Mouse (Mus musculus) heart, embryonic 11.5 days (tissue): ENCODE measurements at regions not wholly inside any gene's neighbourhood (a gene's known extent, or its start where the extent isn't known, plus 50 kb on each side); places are given as distances from the start of the nearest gene placed in this dataset.

Experiments used
- ATAC-seq: fragments of 200-750 bp; cut with Nextera tagmentation; replicated peaks from 2 replicates; pipeline ENCODE4 v1.8.0; 2017; ENCODE audit warnings: moderate library complexity; ENCODE audit not compliant: insufficient number of reproducible peaks, low FRiP score, low TSS enrichment
- H3K27ac ChIP-seq: fragments of 300-500 bp; sonication (generic); 2 replicates; pipeline ENCODE4 v1.5.1; 2014; ENCODE audit warnings: mild to moderate bottlenecking, low read depth, low read length
- H3K27me3 ChIP-seq: fragments of 300-500 bp; sonication (generic); 2 replicates; pipeline ENCODE4 v1.6.1; 2014; ENCODE audit warnings: mild to moderate bottlenecking, low read length, mixed read lengths; ENCODE audit not compliant: control insufficient read depth, insufficient read depth
- H3K36me3 ChIP-seq: fragments of 300-500 bp; sonication (generic); 2 replicates; pipeline ENCODE4 v1.6.1; 2014; ENCODE audit warnings: mild to moderate bottlenecking, low read length, moderate library complexity, mixed read lengths; ENCODE audit not compliant: control insufficient read depth, insufficient read depth
- H3K4me1 ChIP-seq: fragments of 300-500 bp; sonication (generic); 2 replicates; pipeline ENCODE4 v1.6.1; 2014; ENCODE audit warnings: low read length; ENCODE audit not compliant: control insufficient read depth, insufficient read depth
- H3K4me2 ChIP-seq: fragments of 300-500 bp; sonication (generic); 2 replicates; pipeline ENCODE4 v1.6.1; 2014; ENCODE audit warnings: mild to moderate bottlenecking, moderate library complexity
- H3K4me3 ChIP-seq: fragments of 300-500 bp; sonication (generic); 2 replicates; pipeline ENCODE4 v1.5.1; 2014; ENCODE audit warnings: low read depth, low read length
- H3K9ac ChIP-seq: fragments of 300-500 bp; sonication (generic); 2 replicates; pipeline ENCODE4 v1.6.1; 2014; ENCODE audit warnings: mild to moderate bottlenecking, low read depth, low read length, moderate library complexity
- H3K9me3 ChIP-seq: fragments of 300-500 bp; sonication (generic); replicated peaks from 2 replicates; pipeline ENCODE4 v1.6.1; 2016; ENCODE audit warnings: low read length; ENCODE audit not compliant: control insufficient read depth
- WGBS: fragments of 180-500 bp; shearing (Covaris S2); extraction: QIAGEN DNeasy Blood & Tissue Kit; methylation state at CpG from one replicate; pipeline ENCODE4 v1.1.7; 2014; ENCODE audit not compliant: insufficient replicate concordance; 5-methylcytosine and 5-hydroxymethylcytosine counted together

DNA sequence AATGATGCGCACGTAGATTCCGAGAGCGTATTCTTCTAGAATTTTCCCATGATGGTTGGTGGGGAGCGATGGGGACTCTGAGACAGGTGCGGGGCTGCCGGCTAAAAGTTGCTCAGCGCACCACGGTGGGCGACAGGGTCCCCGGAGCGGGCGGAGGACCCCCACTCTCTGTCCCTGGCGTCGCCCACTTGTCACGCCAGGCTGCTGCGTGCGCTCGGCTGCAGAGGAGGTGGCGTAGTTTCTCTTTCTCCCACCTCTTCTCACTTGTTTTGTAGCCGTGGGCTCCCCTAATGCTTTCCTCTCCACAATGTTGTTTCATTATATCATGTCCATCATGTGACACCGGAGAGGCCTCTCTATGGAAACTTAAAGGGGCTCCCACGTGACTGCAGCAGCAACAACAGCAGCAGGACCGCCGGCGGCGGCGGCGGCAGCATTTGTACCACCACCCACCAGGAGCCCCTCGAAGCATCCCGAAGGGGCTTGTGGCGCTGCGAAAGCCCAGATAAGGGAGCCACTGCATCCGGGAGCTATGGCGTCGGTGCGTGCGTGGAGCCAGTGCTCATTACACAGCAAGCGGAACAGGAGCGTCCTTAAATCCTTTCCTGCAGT is 180.3 kb upstream of the Mkln1 start:
- 0 out of 2 replicates have a peak overlapping the region, but pooled peaks have one; percentile 13 for H3K9ac ChIP-seq
- no peaks in the 10 kb centered on the region for H3K36me3 ChIP-seq
- no peak for ATAC-seq
- no peak overlapping the region for H3K27ac ChIP-seq
- H3K4me3 ChIP-seq: peak overlapping the region; percentile 78
- no peaks in the 10 kb centered on the region for H3K9me3 ChIP-seq
- H3K4me1 ChIP-seq: peaks cover 13% of the 10 kb centered on the region; the same call in 1 of the 2 replicates
- under 1% methylated on average over 40 of the region's 40 CpGs for WGBS
- H3K27me3 ChIP-seq: peaks cover 50% of the 10 kb centered on the region
- H3K4me2 ChIP-seq: peak overlapping the region; percentile 100

DNA sequence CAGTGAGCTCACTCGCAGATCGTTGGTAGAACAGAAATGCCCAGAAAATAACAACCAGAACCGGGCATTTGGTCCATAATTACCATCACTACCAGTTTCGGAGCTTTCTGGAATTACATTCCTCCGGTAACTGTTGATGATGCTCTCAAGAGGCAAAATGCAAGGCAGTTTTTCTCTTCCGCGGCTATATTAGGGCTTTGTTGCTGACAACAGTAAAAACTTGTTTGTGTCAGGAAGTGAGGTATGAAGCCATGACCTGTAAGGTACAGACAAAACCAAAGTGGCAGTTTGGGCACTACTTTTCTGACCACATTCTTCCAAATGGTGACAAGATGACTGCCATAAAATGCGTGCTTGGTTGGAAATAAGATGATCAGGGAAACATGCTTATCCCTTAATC is 179.7 kb upstream of the Mkln1 start:
- 42% methylated on average over 8 of the region's 8 CpGs for WGBS
- Histone ChIP-seq H3K36me3 (no peaks in the 10 kb centered on the region), H3K27me3 (peaks cover 50% of the 10 kb centered on the region), H3K4me3 (peak overlapping the region; percentile 78), H3K4me2 (peak overlapping the region; percentile 100), H3K27ac (no peak overlapping the region), H3K9ac (no peak overlapping the region), H3K9me3 (no peaks in the 10 kb centered on the region), H3K4me1 (peaks cover 13% of the 10 kb centered on the region; the same call in 1 of the 2 replicates)
- ATAC-seq: no peak

DNA sequence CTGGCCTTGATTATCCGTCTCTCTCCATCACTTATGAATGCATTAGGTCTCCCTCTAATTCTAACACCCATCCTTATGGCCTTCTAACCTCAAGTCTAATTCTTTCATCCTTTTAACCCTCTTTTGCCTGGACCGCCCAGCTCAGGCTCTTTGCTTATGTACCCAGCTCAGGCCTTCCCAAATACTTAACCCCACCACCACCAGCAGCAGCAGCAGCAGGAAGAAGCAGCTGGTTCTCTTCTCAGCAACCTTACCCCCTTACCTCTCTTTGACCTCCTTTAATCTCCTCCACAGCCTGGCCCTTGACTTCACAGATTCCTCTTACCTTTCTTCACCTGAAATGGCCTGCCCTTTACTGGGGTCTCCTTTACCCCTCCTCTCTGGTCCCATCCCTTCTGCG is 178.8 kb upstream of the Mkln1 start:
- Histone ChIP-seq H3K27ac (no peak overlapping the region), H3K4me3 (peak overlapping the region; percentile 50), H3K9ac (peak overlapping the region; percentile 61), H3K4me2 (peak overlapping the region; percentile 87), H3K9me3 (no peaks in the 10 kb centered on the region), H3K4me1 (peaks cover 13% of the 10 kb centered on the region; the same call in 1 of the 2 replicates), H3K27me3 (peaks cover 50% of the 10 kb centered on the region), H3K36me3 (no peaks in the 10 kb centered on the region)
- no peak for ATAC-seq
- WGBS: 29% methylated on average over 3 of the region's 3 CpGs

DNA sequence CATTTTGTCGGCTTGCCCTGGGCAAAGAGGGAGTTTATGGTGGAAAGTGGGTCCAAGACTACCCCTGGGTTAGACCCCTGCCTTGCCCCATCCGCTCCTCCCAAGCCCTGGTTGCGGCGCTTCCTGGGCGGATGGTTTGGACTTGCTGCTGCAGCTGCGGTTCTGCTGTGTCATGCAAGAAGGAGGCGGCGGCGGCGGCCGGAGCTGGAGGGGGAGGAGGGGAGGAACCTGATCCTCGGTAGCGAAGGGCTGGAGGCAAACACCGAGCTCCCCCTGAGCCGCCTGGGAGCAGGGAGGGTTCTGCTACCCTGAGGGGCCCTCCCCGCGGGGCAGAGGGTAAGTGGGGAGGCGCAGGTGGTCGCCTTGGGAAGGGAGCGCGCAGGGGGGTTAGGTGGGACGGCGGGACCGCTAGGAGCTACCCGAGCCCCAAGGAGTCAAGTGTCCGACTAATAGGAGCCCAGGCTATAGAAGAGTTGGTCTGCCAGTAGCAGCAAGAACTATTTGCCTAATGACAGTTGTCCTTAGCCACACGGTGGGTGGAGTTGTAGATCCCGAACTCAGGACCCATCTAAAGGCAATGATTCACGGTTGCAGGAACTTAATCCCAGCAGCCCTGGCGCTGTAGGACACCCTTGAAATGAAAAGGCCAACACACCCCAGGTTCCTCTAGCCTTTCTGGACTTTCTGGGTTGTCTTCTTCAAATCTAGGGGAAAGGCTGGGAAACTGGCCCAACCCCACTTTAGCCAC is 178.2 kb upstream of the Mkln1 start:
- Histone ChIP-seq H3K4me3 (peak overlapping the region; percentile 50), H3K9ac (peak overlapping the region; percentile 61), H3K27me3 (peaks cover 50% of the 10 kb centered on the region), H3K4me2 (peak overlapping the region; percentile 87), H3K36me3 (no peaks in the 10 kb centered on the region), H3K4me1 (peaks cover 13% of the 10 kb centered on the region; the same call in 1 of the 2 replicates), H3K27ac (no peak overlapping the region), H3K9me3 (no peaks in the 10 kb centered on the region)
- WGBS: 1% methylated on average over 30 of the region's 30 CpGs
- 0 out of 2 replicates have a peak, but pooled peaks have one; percentile 5 for ATAC-seq

DNA sequence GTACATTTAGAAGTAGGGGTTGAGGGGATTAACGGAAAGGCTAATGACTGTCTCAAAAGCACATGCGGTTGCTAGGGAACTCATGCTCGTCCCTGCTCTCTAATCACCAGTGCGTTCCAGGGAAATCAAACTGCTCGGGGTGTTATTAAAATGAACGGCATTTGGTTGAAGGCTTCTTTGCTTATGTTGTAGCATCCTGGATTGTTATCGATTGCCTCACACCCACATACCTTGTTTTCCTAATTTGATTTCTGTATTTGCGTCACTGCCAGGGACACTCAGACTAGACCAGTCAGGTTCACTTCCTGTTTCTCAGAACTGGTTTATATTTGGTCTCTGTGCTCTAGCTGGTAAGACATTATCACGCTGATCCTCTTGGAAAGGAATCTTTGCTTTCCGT is 177.0 kb upstream of the Mkln1 start:
- 37% methylated on average over 10 of the region's 10 CpGs for WGBS

DNA sequence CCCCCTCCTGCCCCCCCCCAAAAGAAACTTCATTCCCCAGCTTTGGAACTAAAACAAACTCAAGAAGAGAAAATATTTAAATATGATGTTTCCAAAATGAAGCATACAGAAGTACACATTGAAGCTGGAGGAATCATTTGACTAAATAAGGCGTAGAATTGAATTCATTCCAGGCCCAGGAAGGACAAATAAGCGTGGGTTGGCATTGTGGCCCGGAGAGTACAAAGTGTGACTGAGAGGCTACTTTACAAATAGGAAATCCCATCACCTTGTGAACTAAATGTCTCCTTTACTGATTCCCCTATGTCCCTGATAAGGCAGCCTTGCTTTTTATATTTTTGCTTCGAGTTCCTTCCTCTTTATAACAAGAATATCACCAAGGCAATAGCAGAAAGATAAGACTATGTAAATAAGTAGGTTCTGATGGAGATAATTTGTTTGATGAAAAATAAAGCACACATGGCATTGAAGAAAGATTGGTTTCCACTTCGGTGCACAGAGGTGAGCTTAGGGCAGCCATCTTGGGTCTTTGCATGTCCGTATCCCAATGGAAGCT is 176.4 kb upstream of the Mkln1 start:
- no peak for ATAC-seq
- no peak overlapping the region for H3K9ac ChIP-seq
- H3K4me2 ChIP-seq: no peak overlapping the region
- no peak overlapping the region for H3K27ac ChIP-seq
- H3K9me3 ChIP-seq: no peaks in the 10 kb centered on the region
- H3K4me3 ChIP-seq: no peak overlapping the region
- peaks cover 37% of the 10 kb centered on the region for H3K27me3 ChIP-seq
- H3K4me1 ChIP-seq: peaks cover 11% of the 10 kb centered on the region; the same call in 1 of the 2 replicates
- 78% methylated on average over 6 of the region's 6 CpGs for WGBS
- H3K36me3 ChIP-seq: no peaks in the 10 kb centered on the region

More for the DNA sequence above, 177.0 kb upstream of the Mkln1 start:
- no peak overlapping the region for H3K4me3 ChIP-seq
- H3K27ac ChIP-seq: no peak overlapping the region
- peaks cover 40% of the 10 kb centered on the region for H3K27me3 ChIP-seq
- H3K36me3 ChIP-seq: no peaks in the 10 kb centered on the region
- peaks cover 13% of the 10 kb centered on the region; the same call in 1 of the 2 replicates for H3K4me1 ChIP-seq
- no peak for ATAC-seq
- no peaks in the 10 kb centered on the region for H3K9me3 ChIP-seq
- H3K4me2 ChIP-seq: peak overlapping the region; percentile 16; the same call in 1 of the 2 replicates
- H3K9ac ChIP-seq: no peak overlapping the region

DNA sequence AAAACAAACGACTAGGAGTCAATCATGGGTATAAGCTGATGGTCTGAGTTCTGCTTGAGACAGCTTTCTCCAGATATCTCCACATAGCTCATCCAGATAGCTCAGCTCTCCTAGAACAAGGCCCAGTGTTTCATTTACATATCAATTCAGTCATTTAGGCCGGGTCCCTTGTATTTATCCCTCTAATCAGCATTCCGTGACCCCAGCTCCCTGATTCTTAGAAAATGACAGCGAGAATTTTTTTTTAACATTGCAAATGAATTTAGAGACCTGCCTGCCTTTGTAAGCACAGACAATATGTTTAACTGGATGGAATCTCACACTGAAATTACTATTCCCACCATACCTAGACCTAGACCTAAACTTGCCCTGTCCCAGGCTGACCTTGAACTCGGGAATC is 171.1 kb upstream of the Mkln1 start:
- 53% methylated on average over 5 of the region's 5 CpGs for WGBS
- no peak overlapping the region for H3K9ac ChIP-seq

DNA sequence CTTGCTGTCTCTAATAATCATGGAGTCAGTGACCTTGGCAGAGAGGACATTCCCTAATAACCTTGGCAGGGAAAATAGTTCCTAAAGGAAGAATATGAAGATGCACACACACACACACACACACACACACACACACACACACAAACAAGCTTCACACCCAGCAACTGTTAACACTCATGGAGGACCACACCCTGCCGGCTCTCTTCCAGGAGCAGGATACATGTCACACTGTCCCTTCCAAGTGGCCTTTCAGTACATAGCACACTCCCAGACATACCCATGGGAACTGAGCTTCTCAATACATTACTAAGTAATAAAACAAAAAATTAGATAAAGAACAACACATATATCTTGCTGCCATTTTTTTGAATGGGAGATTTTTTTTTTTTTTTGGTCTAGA is 170.5 kb upstream of the Mkln1 start:
- 75% methylated on average over 1 of the region's 1 CpGs for WGBS
- no peaks in the 10 kb centered on the region for H3K27me3 ChIP-seq
- no peaks in the 10 kb centered on the region for H3K4me1 ChIP-seq
- no peak overlapping the region for H3K27ac ChIP-seq
- H3K4me3 ChIP-seq: no peak overlapping the region
- no peak overlapping the region for H3K9ac ChIP-seq
- H3K9me3 ChIP-seq: no peaks in the 10 kb centered on the region
- no peaks in the 10 kb centered on the region for H3K36me3 ChIP-seq
- no peak for ATAC-seq
- no peak overlapping the region for H3K4me2 ChIP-seq

More for the DNA sequence above, 171.1 kb upstream of the Mkln1 start:
- no peaks in the 10 kb centered on the region for H3K9me3 ChIP-seq
- H3K36me3 ChIP-seq: no peaks in the 10 kb centered on the region
- H3K4me3 ChIP-seq: no peak overlapping the region
- H3K27me3 ChIP-seq: no peaks in the 10 kb centered on the region
- H3K4me2 ChIP-seq: no peak overlapping the region
- H3K27ac ChIP-seq: no peak overlapping the region
- ATAC-seq: no peak
- H3K4me1 ChIP-seq: no peaks in the 10 kb centered on the region
